Mouse (Mus musculus) A20 (cell line): ENCODE data around the gene Vsig10.
"Not testable (repeated sequence)": the region's sequence is repeated elsewhere in the genome, so short reads cannot be mapped to it uniquely, and the experiment has no call there.

ENCODE experiments used
- DNase-seq: peaks from one replicate; pipeline ENCODE4 v3.0.0-alpha.2; 2011; ENCODE audit warnings: low read depth, low spot score

Vsig10 gene

GRCm38 (mm10) chr5:117303691-117304579, 14.9 kb upstream of the Vsig10 start:
- no peak for DNase-seq

- DNase-seq = peak; percentile 81
Observed at GRCm38 (mm10) chr5:117304947-117305346, 13.9 kb upstream of the Vsig10 start.

GRCm38 (mm10) chr5:117305754-117306153, 13.1 kb upstream of the Vsig10 start:
- no peak for DNase-seq

GRCm38 (mm10) chr5:117306826-117307225, 12.1 kb upstream of the Vsig10 start:
- peak; percentile 42 for DNase-seq

- peak; percentile 89 for DNase-seq
Observed at GRCm38 (mm10) chr5:117307699-117308098, 11.2 kb upstream of the Vsig10 start.

- DNase-seq = no peak
Observed at GRCm38 (mm10) chr5:117313420-117313819, 5.5 kb upstream of the Vsig10 start.

- DNase-seq = no peak
Observed at GRCm38 (mm10) chr5:117313909-117314308, 5.0 kb upstream of the Vsig10 start.

GRCm38 (mm10) chr5:117314587-117315428, 4.1 kb upstream of the Vsig10 start:
- no peak for DNase-seq

- DNase-seq = no peak
Observed at GRCm38 (mm10) chr5:117323751-117324150, 4.9 kb downstream of the Vsig10 start.

- no peak for DNase-seq
Observed at GRCm38 (mm10) chr5:117326408-117326807, 7.5 kb downstream of the Vsig10 start.

GRCm38 (mm10) chr5:117330457-117330856, 11.6 kb downstream of the Vsig10 start:
- no peak for DNase-seq

- no peak for DNase-seq
Observed at GRCm38 (mm10) chr5:117337999-117338398, 19.1 kb downstream of the Vsig10 start.

- no peak for DNase-seq
Observed at GRCm38 (mm10) chr5:117338503-117338902, 19.6 kb downstream of the Vsig10 start.

- no peak for DNase-seq
Observed at GRCm38 (mm10) chr5:117340081-117340480, 21.2 kb downstream of the Vsig10 start.

- DNase-seq = no peak
Observed at GRCm38 (mm10) chr5:117341896-117342295, 23.0 kb downstream of the Vsig10 start.

- not testable (repeated sequence) for DNase-seq
Observed at GRCm38 (mm10) chr5:117344496-117344895, 25.6 kb downstream of the Vsig10 start.

GRCm38 (mm10) chr5:117345432-117345976, 26.6 kb downstream of the Vsig10 start:
- no peak for DNase-seq

- no peak for DNase-seq
Observed at GRCm38 (mm10) chr5:117346281-117346680, 27.4 kb downstream of the Vsig10 start.

GRCm38 (mm10) chr5:117347011-117347410, 28.1 kb downstream of the Vsig10 start:
- no peak for DNase-seq

GRCm38 (mm10) chr5:117347838-117348237, 29.0 kb downstream of the Vsig10 start:
- DNase-seq = no peak

- DNase-seq = peak; percentile 58
Observed at GRCm38 (mm10) chr5:117348279-117348678, 29.4 kb downstream of the Vsig10 start.

- DNase-seq = peak; percentile 55
Observed at GRCm38 (mm10) chr5:117354121-117354520, 35.2 kb downstream of the Vsig10 start.
